Mouse (Mus musculus): ENCODE data around the gene Hist1h4b.

DNA sequence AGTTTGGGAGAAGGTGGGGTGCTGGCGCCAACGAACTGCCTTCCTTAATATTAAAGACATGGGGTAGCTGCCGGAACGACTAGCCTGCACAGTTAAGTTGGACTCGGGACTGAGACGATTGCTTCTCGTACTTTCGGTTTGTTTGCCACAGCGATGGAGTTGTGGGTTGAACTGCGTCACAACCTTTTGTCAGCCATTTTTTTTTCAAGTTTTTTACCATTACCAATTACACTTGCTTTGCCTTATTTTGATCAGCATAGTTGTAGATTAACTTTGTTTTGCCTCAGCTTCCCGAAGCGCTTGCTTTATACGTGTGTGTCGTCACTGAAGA, 16.9 kb upstream of the Hist1h4b start:
- TF ChIP-seq GATA1 (IDR thresholded peaks at IDR 0.05; ENCODE audit: borderline replicate concordance, low read length): no peak
- no peak for TF ChIP-seq FLI1 (IDR thresholded peaks at IDR 0.05; ENCODE audit: low read length)
